Mouse (Mus musculus): ENCODE data around the gene Agbl1.
"Not testable (repeated sequence)": the region's sequence is repeated elsewhere in the genome, so short reads cannot be mapped to it uniquely, and the experiment has no call there.

Gene Agbl1

GRCm38 (mm10) chr7:76229311-76229937, at the start of gene Agbl1:
Gene Agbl1, plus strand, starts transcription at chr7:76229887.
- peak; percentile 23 for DNase-seq

- peak; percentile 28 for DNase-seq
Measured at GRCm38 (mm10) chr7:76185005-76185658, 44.6 kb upstream of the Agbl1 start.

- DNase-seq, result no peak
Measured at GRCm38 (mm10) chr7:76185681-76186121, 44.0 kb upstream of the Agbl1 start.

GRCm38 (mm10) chr7:76218546-76218945, 11.1 kb upstream of the Agbl1 start:
- no peak for DNase-seq

- DNase-seq, result no peak
Measured at GRCm38 (mm10) chr7:76219797-76220469, 9.8 kb upstream of the Agbl1 start.

- DNase-seq, result no peak
Measured at GRCm38 (mm10) chr7:76222691-76223090, 7.0 kb upstream of the Agbl1 start.

- peak; percentile 34 for DNase-seq
Measured at GRCm38 (mm10) chr7:76228881-76229280, 806 bp upstream of the Agbl1 start.

GRCm38 (mm10) chr7:76234321-76234720, 4.6 kb downstream of the Agbl1 start:
- DNase-seq, result no peak

GRCm38 (mm10) chr7:76237497-76237896, 7.8 kb downstream of the Agbl1 start:
- no peak for DNase-seq

- DNase-seq, result not testable (repeated sequence)
Measured at GRCm38 (mm10) chr7:76244839-76245238, 15.2 kb downstream of the Agbl1 start.

GRCm38 (mm10) chr7:76275061-76275460, 45.4 kb downstream of the Agbl1 start:
- DNase-seq, result no peak

- DNase-seq, result peak; percentile 56
Measured at GRCm38 (mm10) chr7:76282831-76283230, 53.1 kb downstream of the Agbl1 start.

GRCm38 (mm10) chr7:76287531-76287930, 57.8 kb downstream of the Agbl1 start:
- DNase-seq, result peak; percentile 18

- no peak for DNase-seq
Measured at GRCm38 (mm10) chr7:76321866-76322553, 92.3 kb downstream of the Agbl1 start.

- DNase-seq, result no peak
Measured at GRCm38 (mm10) chr7:76326091-76326490, 96.4 kb downstream of the Agbl1 start.

GRCm38 (mm10) chr7:76339308-76339707, 109.6 kb downstream of the Agbl1 start:
- DNase-seq, result no peak

- no peak for DNase-seq
Measured at GRCm38 (mm10) chr7:76341601-76342000, 111.9 kb downstream of the Agbl1 start.

- DNase-seq, result peak; percentile 83
Measured at GRCm38 (mm10) chr7:76353469-76353868, 123.8 kb downstream of the Agbl1 start.

GRCm38 (mm10) chr7:76354510-76354909, 124.8 kb downstream of the Agbl1 start:
- peak; percentile 48 for DNase-seq

- DNase-seq, result no peak
Measured at GRCm38 (mm10) chr7:76371269-76371668, 141.6 kb downstream of the Agbl1 start.

- no peak for DNase-seq
Measured at GRCm38 (mm10) chr7:76379493-76379892, 149.8 kb downstream of the Agbl1 start.

GRCm38 (mm10) chr7:76381986-76382385, 152.3 kb downstream of the Agbl1 start:
- DNase-seq, result no peak

- no peak for DNase-seq
Measured at GRCm38 (mm10) chr7:76389240-76389639, 159.6 kb downstream of the Agbl1 start.

All from thymus, postnatal 4 days (tissue).